Mouse (Mus musculus) cerebellum, adult 2 months (tissue): Measurements from ENCODE around the gene Dcbld1. TPM values are rescaled to one million over a fixed set of nuclear protein-coding genes. Genes with fewer than 3 reads are reported as not detected.

Source experiments
- DNase-seq, 2 experiments: peaks; one replicate each; pipeline ENCODE4 v3.0.0; 2021
- H3K27ac ChIP-seq: fragments of 200-500 bp; 2 replicates; pipeline ENCODE4 v1.5.1; 2012; ENCODE audit warnings: low read length, control low read depth, inconsistent platforms; ENCODE audit not compliant: insufficient read depth
- H3K27me3 ChIP-seq: fragments of 200-500 bp; 2 replicates; pipeline ENCODE4 v1.6.1; 2012; ENCODE audit warnings: inconsistent platforms, mild to moderate bottlenecking, low read length, moderate library complexity; ENCODE audit not compliant: control insufficient read depth, insufficient read depth
- H3K4me1 ChIP-seq: fragments of 200-500 bp; 2 replicates; pipeline ENCODE4 v1.6.1; 2011; ENCODE audit warnings: low read length; ENCODE audit not compliant: control insufficient read depth, insufficient read depth
- H3K4me3 ChIP-seq: fragments of 200-500 bp; replicated peaks from 2 replicates; pipeline ENCODE3; 2011; ENCODE audit warnings: mild to moderate bottlenecking, low read depth, low read length, control low read depth; ENCODE audit not compliant: insufficient read depth
- CTCF ChIP-seq: fragments of 200-500 bp; IDR thresholded peaks from 2 replicates; pipeline ENCODE4 v1.5.1; 2011; ENCODE audit warnings: low read depth, mild to moderate bottlenecking, control low read depth, low read length, moderate library complexity, borderline replicate concordance; ENCODE audit not compliant: insufficient read depth
- POLR2A ChIP-seq: fragments of 200-500 bp; IDR thresholded peaks from 2 replicates; pipeline ENCODE4 v1.6.1; 2011; ENCODE audit warnings: low read length, control low read depth, borderline replicate concordance; ENCODE audit not compliant: insufficient read depth
- WGBS: fragments of 180-500 bp; shearing (Covaris S2); methylation state at CpG from one replicate; pipeline ENCODE4 v1.1.7; 2018; 5-methylcytosine and 5-hydroxymethylcytosine counted together
- polyA plus RNA-seq: library from polyadenylated mRNA; depleted of rRNA; stranded (reverse); fragments of >200 nt; gene quantifications from 2 replicates; pipeline ENCODE4 v1.2.3, GENCODE M21; 2012; rRNA removed

Dcbld1 gene
- polyA plus RNA-seq = 8.3 and 9.2 TPM in 2 replicates

DNA sequence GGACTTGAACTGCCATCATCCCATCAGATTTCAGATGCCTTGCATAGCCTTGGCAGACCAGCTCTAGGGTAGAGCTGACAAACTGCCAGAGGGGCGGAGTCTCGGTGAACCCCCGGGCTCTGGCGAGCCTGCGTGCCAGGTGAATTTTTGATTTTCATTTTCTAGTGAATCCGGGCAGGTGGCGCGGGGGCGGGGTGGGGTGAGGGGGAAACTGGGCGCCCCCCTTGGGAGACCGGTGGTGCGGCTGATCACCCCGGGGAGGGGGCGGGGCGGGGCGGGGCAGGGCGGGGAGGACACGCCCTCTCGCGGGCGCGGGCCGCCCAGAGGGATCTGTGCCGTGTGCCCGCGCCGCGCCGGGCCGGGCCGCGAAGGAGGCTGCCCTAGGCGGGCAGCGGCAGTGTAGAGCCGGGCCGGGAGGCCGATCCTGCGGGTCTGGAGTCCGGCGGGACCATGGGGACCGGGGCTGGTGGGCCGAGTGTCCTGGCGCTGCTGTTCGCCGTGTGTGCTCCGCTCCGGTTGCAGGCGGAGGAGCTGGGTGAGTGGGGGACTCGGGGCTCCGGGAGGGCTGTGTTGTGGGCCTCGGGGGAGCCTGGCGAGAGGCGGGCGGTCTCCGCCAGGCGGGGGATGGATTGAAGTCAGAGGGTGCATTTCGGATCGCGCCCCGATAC is at the start of gene Dcbld1:
Gene Dcbld1, plus strand, starts transcription at position 319 of the 668 bp plus-strand sequence.
- Histone ChIP-seq H3K27me3 (no peaks in the 10 kb centered on the region), H3K27ac (no peak within 1 kb of the TSS), H3K4me3 (peak within 1 kb of the TSS; percentile 49), H3K4me1 (no peaks in the 10 kb centered on the region)
- under 1% methylated on average over 59 of the region's 60 CpGs for WGBS
- TF ChIP-seq CTCF (no peak), POLR2A (0 out of 2 replicates have a peak, but pooled peaks have one; percentile 29)
- DNase-seq = peak; percentile 76 to 79

DNA sequence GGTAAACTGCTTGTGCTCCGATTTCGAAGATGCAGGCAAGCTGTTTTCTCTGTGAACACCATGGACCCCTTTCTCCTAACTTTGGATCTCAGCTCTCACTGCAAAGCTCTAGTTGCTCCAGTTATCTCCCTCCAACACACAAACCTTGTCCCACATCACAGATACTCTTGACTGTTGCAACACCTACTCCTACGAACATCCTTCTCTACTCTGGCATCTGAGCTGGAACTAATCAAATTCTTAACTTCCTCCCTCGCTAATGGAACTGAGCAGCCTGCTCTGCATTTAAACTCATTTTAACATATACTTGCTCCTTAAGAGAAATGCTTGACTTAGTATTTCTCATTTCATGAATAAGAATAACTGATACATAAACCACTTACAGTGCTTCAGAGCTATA is 47.5 kb upstream of the Dcbld1 start:
- H3K4me3 ChIP-seq = no peak overlapping the region
- H3K27me3 ChIP-seq = no peaks in the 10 kb centered on the region
- no peak for DNase-seq
- 90% methylated on average over 4 of the region's 4 CpGs for WGBS
- no peak overlapping the region for H3K27ac ChIP-seq
- no peak for TF ChIP-seq POLR2A
- no peak for TF ChIP-seq CTCF
- H3K4me1 ChIP-seq = no peaks in the 10 kb centered on the region

DNA sequence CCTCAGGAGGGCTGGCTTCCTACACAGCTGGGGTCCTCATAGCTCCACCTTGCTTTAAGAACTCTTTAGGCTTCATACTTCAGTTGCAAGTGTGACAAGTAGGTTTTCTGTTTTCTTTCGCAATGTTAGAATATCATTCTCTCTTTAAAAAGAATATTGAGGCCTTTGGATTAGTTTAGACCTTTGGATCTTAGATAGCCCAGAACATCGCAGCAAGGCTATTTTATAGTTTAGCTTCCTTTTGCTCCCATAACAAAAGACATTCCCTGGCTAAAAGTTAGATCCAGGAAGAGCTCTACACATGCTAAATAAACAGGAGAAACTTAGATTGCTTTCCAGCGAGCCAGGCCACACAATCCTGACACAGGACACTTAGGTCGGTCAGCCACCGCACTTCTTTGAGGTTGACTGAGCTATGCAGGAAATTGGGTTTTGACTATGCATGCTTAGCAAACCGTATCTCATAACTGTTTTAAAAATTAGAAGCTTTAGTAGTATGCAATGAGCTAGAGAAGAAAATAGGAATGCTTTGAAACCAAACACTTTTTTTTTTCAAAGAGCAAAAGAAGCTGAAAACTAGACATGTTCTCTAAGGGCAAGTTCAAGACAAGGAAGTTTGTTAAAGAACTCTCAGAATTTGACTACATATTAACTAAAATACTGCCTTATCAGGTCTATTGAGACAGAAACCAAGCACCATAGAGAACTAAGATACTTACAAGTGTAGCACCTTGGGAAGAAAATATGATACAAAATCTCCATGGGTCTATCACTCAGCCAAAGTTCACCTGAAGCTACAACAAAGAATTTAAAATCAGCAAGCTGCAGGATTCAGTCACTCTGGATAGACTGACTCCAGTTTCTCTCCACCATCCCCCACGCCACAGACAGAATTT is 38.2 kb upstream of the Dcbld1 start, which contains the start of gene Ros1:
Gene Ros1, minus strand, starts transcription at position 288 of the 896 bp plus-strand sequence.
- TF ChIP-seq POLR2A (no peak), CTCF (no peak)
- 84% methylated on average over 7 of the region's 7 CpGs for WGBS
- Histone ChIP-seq H3K27ac (no peak within 1 kb of the TSS), H3K27me3 (no peaks in the 10 kb centered on the region), H3K4me1 (no peaks in the 10 kb centered on the region), H3K4me3 (no peak within 1 kb of the TSS)
- no peak for DNase-seq

DNA sequence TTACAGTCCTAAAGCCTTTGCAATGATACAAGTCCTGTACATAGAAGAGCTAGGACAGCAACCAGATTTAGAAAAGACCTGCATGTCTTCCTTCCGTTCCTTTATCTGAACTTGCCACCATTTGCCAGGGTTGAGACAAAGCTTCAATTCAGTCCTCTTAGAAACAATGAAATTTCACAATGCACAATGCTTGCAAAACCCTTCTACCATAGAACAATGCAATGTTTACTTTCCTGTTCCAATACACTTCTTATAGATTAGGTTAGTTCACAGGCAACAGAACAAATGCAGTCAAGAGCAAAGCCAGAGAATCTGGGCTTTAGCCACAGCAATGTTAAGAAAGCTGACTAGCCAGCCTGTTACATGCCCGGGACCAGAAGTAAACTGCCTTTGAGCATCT is 29.4 kb upstream of the Dcbld1 start:
- no peak for TF ChIP-seq CTCF
- TF ChIP-seq POLR2A = no peak
- no peak for DNase-seq
- Histone ChIP-seq H3K4me1 (no peaks in the 10 kb centered on the region), H3K4me3 (no peak overlapping the region), H3K27ac (no peak overlapping the region), H3K27me3 (no peaks in the 10 kb centered on the region)
- WGBS = 88% methylated on average over 2 of the region's 2 CpGs

- H3K27ac ChIP-seq = no peak overlapping the region
- TF ChIP-seq POLR2A = no peak
- TF ChIP-seq CTCF = no peak
- H3K27me3 ChIP-seq = no peaks in the 10 kb centered on the region
- 62% methylated on average over 2 of the region's 2 CpGs for WGBS
- no peaks in the 10 kb centered on the region for H3K4me1 ChIP-seq
- DNase-seq = no peak
- no peak overlapping the region for H3K4me3 ChIP-seq
Observed at GRCm38 (mm10) chr10:52215267-52215818, 18.1 kb upstream of the Dcbld1 start.

- DNase-seq = peak; percentile 60 to 67
- Histone ChIP-seq H3K4me1 (no peaks in the 10 kb centered on the region), H3K4me3 (no peak overlapping the region), H3K27me3 (no peaks in the 10 kb centered on the region; the same call in 1 of the 2 replicates), H3K27ac (no peak overlapping the region)
- 30% methylated on average over 7 of the region's 7 CpGs for WGBS
- TF ChIP-seq POLR2A = no peak
- peak; percentile 89 for TF ChIP-seq CTCF
Observed at GRCm38 (mm10) chr10:52216797-52217563, 16.4 kb upstream of the Dcbld1 start.

DNA sequence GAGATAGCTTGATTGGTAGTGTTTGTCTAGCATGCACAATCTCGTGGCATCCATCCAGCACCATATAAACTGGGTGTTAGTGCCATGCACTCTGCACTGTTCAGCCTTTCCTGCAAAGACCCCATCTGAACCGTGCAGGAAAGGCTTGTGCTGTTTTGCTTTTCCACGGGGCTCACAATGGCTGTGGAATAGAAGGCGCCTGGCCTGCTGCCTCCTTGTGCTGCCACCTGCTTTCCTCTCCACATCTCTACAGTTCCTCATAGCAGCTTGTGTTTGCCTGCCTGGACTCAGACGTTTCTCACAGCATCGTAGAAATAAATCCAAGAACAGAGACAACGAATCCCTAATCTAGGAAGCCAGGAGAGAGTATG is 15.9 kb upstream of the Dcbld1 start:
- no peak overlapping the region for H3K27ac ChIP-seq
- no peak for DNase-seq
- WGBS = 47% methylated on average over 7 of the region's 7 CpGs
- no peak for TF ChIP-seq POLR2A
- TF ChIP-seq CTCF = no peak
- H3K4me3 ChIP-seq = no peak overlapping the region
- no peaks in the 10 kb centered on the region for H3K4me1 ChIP-seq
- no peaks in the 10 kb centered on the region; the same call in 1 of the 2 replicates for H3K27me3 ChIP-seq
